Mouse (Mus musculus): ENCODE data around the gene Msh5.

DNA sequence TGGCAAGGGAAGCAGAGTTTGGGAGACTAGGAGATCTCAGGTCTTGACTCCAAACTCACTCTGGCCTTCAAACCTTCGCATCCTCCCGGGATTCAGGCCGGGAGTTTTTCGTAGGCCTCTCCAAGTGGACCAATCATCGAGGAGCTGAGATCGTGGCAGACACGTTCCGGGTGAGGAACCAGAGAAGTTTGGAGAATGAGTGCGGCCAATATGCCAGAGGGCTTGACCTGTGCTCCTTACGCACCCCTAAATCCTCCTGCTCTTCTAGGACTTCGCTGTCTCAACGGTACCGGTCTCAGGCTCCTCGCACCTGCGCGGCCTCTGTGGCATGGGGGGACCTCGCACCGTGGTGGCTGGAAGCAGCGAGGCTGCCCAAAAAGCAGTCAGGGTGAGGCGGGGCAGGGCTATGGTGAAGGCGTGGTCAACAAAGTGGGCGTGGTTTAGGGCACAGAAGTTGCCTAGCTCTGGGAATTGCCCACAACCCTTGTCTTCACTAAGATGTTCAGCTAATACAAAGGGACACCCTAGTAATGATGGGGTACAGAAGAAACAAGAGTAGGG is 14.3 kb upstream of the Msh5 start:
- TF ChIP-seq POLR2A (IDR thresholded peaks at IDR 0.05; ENCODE audit: borderline replicate concordance, low read depth, low read length): no peak
- TF ChIP-seq CTCF (IDR thresholded peaks at IDR 0.05; ENCODE audit: low read depth, low read length): no peak

Data from bone marrow macrophage, adult 2 months (primary cell).